Mouse (Mus musculus): Measurements from ENCODE around the gene Rps15. TPM values are rescaled to one million over a fixed set of nuclear protein-coding genes. Genes with fewer than 3 reads are reported as not detected.

The Rps15 gene
- total RNA-seq, 2 experiments from 2014 or later, result 634 to 773 TPM

GRCm38 (mm10) chr10:80262776-80263365, 29.4 kb upstream of the Rps15 start:
- no peak for TF ChIP-seq CTCF (IDR thresholded peaks at IDR 0.05)
- H3K4me3 ChIP-seq, result no peak overlapping the region
- peak overlapping the region; percentile 97; the same call in 1 of the 2 replicates for H3K27ac ChIP-seq
- intact Hi-C loops (cut with DNase I), result loop anchor here (5.0 kb wide), 1 partner anchor 414 kb away; the partner anchor contains the start of gene Mknk2
- DNase-seq, result no peak

- Histone ChIP-seq H3K27ac (peak overlapping the region; percentile 99), H3K4me3 (peak overlapping the region; percentile 87)
- peak; percentile 100 for DNase-seq
- TF ChIP-seq CTCF (IDR thresholded peaks at IDR 0.05), result no peak
- intact Hi-C loops (cut with DNase I), result loop anchor here (5.0 kb wide), 1 partner anchor 413 kb away; the partner anchor contains the start of gene Mknk2
Observed at GRCm38 (mm10) chr10:80264341-80265148, 27.7 kb upstream of the Rps15 start.

GRCm38 (mm10) chr10:80265149-80265486, 27.1 kb upstream of the Rps15 start:
- no peak for DNase-seq
- peak overlapping the region; percentile 87 for H3K4me3 ChIP-seq
- intact Hi-C loops (cut with DNase I), result no loop called here
- TF ChIP-seq CTCF (IDR thresholded peaks at IDR 0.05), result no peak
- peak overlapping the region; percentile 99 for H3K27ac ChIP-seq

DNA sequence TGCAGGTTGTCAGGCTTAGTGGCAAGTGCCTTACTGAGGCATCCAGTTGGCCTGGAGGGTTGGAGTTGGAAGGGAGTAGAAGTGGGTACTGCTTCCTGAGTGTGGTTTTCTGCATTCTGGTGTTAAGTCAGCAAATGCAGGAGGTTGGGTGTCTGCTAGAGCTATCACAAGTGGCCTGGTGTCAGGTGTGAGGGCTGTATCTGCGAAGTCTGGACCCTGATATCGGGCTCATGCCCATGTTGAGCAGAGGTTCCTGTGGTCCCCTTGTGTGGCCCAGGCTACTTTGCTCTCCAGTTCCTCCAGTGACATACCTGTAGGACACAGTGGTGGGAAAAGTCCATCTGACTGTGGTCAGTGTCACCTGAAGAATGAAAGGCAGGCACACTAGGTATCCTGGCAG, 22.2 kb upstream of the Rps15 start:
- peak overlapping the region; percentile 53 for H3K27ac ChIP-seq

GRCm38 (mm10) chr10:80270734-80271181, 21.5 kb upstream of the Rps15 start:
- Histone ChIP-seq H3K4me3 (peak overlapping the region; percentile 20), H3K27ac (peak overlapping the region; percentile 53)
- peak; percentile 37 for DNase-seq
- TF ChIP-seq CTCF (IDR thresholded peaks at IDR 0.05), result no peak
- intact Hi-C loops (cut with DNase I), result no loop called here

More for the DNA sequence above, 22.2 kb upstream of the Rps15 start:
- no peak for TF ChIP-seq CTCF (IDR thresholded peaks at IDR 0.05)
- H3K4me3 ChIP-seq, result peak overlapping the region; percentile 20
- no peak for DNase-seq
- intact Hi-C loops (cut with DNase I), result no loop called here

DNA sequence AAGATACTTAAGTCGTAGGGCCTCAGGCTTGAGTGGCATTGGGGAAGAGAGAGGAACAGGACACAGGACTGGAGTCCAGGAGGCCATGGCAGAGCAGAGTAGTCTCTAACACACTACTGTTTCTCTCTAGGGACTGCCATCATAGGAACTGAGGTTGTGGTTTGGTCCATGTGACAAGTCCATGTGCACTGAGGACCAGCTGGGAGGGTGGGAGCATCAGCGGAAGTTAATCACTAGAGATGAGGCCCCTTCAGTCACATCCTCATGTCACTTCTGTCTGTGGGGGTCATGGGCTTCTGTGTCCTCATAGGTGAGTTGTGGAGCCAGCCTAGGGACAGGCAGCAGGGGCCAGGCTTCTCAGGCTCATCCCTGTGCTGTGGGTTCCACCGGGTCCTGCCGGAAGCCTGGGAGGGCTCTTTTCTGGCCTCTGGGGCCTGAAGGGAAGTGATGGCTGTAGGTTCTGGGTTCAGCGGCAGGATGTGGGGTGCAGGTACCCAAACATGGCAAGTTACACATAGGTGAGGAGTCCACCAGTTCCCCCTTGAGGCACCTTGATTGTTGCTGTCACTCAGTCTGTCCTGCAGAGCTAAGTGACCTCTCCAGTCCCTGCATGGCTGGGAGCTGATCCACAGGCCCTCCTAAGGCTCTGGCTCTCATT, 20.9 kb upstream of the Rps15 start:
- TF ChIP-seq CTCF (IDR thresholded peaks at IDR 0.05), result no peak
- H3K4me3 ChIP-seq, result peak overlapping the region; percentile 20
- H3K27ac ChIP-seq, result peak overlapping the region; percentile 53
- DNase-seq, result peak; percentile 7
- intact Hi-C loops (cut with DNase I), result no loop called here

DNA sequence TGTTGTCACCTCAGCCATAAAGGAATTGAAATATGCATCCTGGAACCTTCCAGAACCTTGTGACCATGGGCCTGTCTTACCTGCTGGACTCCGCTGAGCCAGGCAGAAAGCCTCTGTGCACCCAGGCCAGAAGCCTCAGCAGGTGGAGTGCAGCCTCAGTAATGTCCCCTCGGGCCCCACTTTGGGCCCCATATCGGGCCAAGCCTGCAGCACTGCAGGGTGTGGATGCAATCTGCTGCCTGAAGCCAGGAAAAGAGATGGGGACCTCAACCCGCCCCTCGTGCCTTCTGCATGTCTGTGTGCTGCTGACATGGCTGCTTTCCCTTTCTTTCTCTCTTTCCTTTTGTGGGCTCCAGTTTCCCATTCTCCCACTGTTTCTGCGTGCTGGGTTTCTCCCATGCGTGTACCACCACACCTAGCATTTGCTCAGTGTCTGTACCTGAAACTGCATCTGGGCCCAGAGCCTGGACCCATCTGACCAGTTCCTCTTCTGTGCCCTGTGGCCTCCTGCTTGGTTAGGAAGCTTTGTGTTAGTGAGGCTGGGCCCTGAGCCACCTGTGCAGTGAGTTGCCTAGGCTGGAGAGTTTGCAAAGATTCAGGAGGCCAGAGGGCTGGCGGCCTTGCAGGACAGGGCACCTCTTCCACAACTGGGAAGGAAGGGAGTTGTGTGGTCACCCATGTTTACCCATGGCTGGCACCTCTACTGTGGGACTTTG, 20.2 kb upstream of the Rps15 start:
- Histone ChIP-seq H3K4me3 (no peak overlapping the region), H3K27ac (peak overlapping the region; percentile 53; the same call in 1 of the 2 replicates)
- intact Hi-C loops (cut with DNase I), result no loop called here
- DNase-seq, result peak; percentile 27
- TF ChIP-seq CTCF (IDR thresholded peaks at IDR 0.05), result no peak

DNA sequence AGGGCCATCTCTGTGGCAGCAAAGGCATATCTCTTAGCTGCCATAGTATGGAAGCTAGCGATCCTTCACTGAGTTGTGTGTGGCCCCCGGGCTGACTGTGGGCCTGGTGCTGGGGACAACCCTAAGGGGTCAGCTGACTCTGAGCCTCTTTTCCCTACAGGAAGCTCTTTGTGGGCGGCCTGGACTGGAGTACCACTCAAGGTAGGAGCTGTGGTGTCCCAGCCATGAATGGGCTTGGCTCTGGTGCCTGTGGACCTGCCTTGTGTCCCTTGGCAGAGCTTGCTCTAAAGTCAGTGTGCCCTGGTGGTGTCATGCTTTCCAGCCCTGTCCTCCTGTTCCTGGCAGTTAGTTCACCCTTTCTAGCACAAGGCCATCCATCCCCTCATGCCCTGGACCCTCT, 18.4 kb upstream of the Rps15 start:
- intact Hi-C loops (cut with DNase I), result no loop called here
- no peak for DNase-seq
- peak overlapping the region; percentile 54 for H3K27ac ChIP-seq
- no peak overlapping the region for H3K4me3 ChIP-seq
- TF ChIP-seq CTCF (IDR thresholded peaks at IDR 0.05), result no peak

DNA sequence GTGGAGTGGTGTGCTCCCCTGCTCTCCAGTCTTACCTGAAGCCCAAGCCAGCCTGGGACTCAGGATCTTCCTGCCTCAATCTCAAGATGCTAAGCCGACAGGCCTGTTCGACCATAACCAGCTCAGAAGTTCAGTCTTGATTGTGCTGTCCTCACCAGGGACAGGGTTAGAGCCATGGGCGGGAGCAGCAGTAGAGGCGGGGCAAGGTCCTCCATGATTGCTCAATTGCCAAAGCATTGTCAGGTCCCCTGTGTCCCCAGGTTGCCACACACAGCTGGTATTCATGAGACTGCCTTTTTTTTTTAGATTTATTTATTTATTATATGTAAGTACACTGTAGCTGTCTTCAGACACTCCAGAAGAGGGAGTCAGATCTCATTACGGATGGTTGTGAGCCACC, 16.0 kb upstream of the Rps15 start:
- Histone ChIP-seq H3K27ac (no peak overlapping the region), H3K4me3 (no peak overlapping the region)
- no peak for DNase-seq
- intact Hi-C loops (cut with DNase I), result no loop called here
- TF ChIP-seq CTCF (IDR thresholded peaks at IDR 0.05), result no peak

DNA sequence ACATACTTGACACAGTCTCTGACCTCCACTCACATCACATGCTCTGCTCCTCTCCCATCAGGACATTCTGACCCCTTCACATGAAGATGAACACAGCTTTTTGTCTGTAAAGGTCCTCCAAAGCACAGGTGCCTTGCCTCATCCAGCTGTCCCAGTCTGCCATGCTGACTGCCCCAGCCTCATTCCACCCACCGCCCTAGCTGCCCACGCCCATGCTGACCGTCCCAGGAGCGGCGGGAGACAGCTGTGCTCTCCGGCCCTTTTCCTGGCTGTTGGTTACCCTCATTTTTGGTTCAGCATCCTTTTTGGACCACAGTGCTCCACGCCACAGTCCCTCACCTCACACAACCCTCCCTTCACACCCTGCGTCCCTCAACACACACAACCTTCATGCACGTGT, 13.9 kb upstream of the Rps15 start:
- no peak for TF ChIP-seq CTCF (IDR thresholded peaks at IDR 0.05)
- H3K27ac ChIP-seq, result no peak overlapping the region
- no peak for DNase-seq
- intact Hi-C loops (cut with DNase I), result no loop called here
- H3K4me3 ChIP-seq, result no peak overlapping the region

DNA sequence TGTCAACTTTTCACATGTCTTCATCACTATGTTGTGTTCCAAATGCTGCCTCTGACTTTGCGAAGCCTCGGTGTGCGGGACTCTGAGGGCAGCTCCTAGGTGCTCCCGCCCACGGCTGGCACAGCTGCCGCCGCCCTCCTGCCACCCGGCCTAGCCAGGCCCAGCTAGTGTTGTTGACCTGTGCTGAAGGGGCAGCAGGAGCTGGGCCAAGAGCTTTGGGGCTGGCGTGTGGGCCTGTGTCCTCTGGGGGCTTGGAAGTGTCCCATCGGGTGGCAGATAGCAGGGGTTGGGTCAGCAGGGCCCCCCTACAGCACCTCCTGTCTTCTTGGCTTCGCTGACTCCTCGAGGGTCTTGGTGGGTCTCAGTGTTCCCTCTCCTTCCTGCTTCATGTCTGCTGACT, 13.0 kb upstream of the Rps15 start:
- no peak overlapping the region for H3K27ac ChIP-seq
- no peak overlapping the region for H3K4me3 ChIP-seq
- DNase-seq, result no peak
- TF ChIP-seq CTCF (IDR thresholded peaks at IDR 0.05), result no peak
- intact Hi-C loops (cut with DNase I), result no loop called here

- Histone ChIP-seq H3K27ac (peak overlapping the region; percentile 86), H3K4me3 (0 out of 2 replicates have a peak overlapping the region, but pooled peaks have one; percentile 9)
- peak; percentile 64 for DNase-seq
- TF ChIP-seq CTCF (IDR thresholded peaks at IDR 0.05), result no peak
- intact Hi-C loops (cut with DNase I), result no loop called here
Observed at GRCm38 (mm10) chr10:80281304-80281703, 10.9 kb upstream of the Rps15 start.

Data from gastrocnemius, adult 2 months (tissue).